Mouse (Mus musculus) cerebellum, adult 11 months (tissue): Measurements from ENCODE around the gene Caprin2.
A peak's percentile ranks its signal among the peaks of the same experiment; 100 is the strongest.
"Not testable (repeated sequence)": the region's sequence is repeated elsewhere in the genome, so short reads cannot be mapped to it uniquely, and the experiment has no call there.

Experiments used
- DNase-seq: peaks from one replicate; pipeline ENCODE4 v3.0.0; 2022

Caprin2 gene

DNA sequence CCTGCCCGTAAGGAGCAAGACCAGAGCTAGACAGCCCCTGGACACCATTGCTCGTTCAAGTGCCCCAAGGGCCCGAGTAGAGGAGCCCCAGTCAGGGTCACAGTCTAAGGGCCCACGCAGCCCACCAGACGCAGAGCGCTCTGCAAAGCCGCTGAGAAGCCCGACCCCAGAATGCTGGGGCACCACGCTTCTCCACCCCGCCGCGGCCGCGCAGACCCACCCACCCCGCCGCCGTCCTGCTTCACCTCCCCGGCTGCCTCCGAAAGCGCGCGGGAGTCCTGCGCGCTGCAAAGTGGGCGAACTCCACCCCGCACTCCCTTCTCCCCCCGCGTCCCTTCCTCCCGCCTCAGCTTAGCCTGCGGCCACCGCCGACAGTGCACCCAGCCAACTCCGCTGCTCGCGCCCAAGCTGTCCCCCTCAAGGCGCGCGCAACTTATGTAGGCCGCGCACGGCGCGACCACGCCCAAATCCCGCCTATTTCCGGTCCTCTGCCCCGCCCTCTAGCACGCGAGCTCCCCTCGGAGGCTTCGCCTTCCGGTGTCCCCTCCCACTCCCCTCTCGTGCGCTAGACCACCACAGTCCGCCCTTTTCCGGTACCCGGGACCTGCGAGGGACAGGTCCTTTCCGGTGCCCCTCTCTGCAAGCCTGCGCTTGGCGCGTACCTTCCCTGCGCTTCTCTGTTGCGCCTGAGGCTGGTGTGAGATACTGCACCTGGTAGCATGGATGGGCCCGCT is at the start of gene Caprin2:
TSS of gene Caprin2 (minus strand) at position 465 of the 734 bp plus-strand sequence.
- peak; percentile 90 for DNase-seq

DNA sequence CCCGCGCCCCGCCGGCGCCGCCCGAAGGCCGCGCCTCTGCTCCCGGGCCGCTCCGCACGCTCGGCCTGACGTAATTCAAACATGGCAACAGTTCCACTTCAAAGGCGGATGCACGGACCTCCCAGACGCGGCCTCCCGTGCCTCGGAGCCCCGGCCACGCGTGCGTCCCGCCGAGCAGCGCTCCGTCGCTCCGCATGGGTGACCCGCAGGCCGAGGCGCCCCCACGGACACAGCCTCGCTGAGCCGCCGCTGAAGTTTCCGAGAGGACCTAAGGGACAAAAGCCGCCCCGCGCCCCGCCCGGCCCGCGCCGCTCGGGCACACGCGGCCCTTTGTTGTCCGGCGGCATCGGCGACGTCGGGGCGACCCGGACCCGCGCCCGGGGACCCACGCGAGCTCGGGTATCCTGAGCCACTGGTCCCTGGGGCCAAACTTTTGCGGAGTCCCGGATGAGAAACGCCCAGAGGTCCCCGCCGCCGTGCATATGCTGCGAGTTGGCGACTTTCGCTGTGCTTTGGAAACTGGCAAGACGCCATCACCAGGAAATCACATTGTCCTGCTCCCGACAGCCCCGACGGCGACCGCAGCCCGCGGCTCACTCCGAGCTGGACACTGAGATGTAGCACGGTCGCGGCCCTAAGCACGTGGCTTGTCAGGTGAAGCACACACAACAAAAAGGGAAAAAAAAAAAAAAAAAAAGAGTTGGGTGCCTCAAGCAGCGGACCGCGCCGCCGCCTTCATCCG is 48.9 kb upstream of the Caprin2 start:
- DNase-seq, result peak; percentile 22

DNA sequence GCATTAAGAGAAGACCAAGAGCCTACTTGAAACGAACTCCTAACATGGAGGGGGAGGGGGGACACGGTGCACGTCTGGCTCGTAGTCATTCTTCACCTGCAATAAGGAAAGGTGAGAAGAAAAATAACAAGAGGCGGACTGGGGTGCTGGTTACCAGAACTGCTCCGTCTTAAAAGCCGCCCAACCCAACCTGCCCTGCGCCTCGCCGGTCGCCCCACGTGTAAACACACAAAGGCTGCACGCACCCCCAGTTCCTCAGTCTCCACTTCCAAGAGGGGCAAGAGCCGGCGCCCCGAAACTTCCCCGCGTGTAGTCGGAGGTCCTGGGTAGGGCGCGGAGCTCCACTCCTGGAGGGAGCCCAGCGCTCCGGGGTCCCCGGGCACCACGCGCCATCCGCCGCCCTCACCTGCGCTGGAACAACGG is 48.3 kb upstream of the Caprin2 start:
- no peak for DNase-seq

DNA sequence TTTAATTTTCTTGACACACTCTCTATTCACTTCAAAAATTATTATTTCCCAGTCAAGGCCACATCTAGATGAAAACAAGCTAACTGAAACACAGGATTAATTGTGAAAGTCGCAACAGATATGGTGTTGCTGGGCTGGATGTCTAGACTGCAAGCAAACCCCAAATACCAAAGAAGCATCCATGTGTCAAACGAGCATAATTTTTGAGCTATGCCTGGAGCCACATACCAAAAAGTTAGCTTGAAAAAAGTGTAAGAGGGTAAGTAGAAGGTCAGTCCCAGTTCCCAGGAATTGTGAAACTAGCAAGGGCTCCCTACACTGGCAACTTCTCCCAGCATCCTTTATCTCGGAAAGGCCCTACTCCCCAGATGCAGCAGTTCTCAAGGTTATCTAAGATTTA is 47.7 kb upstream of the Caprin2 start:
- DNase-seq, result no peak

DNA sequence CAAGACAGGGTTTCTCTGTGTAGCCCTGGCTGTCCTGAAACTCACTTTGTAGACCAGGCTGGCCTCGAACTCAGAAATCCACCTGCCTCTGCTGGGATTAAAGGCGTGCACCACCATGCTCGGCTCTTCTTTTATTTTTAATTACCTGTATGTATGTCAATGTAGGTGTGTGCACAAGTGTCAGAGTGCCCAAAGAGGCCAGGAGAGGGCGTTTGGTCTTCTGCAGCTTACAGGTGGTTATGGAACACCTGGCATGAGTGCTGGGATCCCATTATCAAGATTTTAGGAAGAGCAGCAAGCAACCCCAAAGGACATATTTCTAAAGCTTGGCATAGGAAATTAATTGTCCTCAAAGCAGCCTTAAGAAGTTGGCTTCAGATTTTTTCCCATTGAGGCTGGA is 46.4 kb upstream of the Caprin2 start:
- DNase-seq, result no peak

DNA sequence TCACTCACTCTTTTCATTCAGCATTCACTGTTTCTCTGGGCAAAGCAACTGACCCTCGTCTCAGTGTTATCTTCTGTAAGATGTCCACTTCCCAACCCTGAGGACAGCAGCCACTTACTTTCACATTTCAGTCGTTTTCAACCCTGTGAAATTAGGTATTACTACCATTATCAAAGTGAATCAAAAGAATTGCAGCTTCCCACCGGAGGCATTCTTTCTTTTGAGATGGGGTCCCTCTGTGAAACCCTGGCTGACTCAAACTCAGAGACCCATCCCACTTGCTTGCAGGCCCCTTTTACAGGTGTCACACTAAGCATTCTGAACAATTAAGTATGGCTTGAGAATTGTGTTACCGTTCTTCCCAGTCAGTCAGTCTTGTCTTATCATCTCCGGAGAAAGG is 45.8 kb upstream of the Caprin2 start:
- DNase-seq, result no peak

DNA sequence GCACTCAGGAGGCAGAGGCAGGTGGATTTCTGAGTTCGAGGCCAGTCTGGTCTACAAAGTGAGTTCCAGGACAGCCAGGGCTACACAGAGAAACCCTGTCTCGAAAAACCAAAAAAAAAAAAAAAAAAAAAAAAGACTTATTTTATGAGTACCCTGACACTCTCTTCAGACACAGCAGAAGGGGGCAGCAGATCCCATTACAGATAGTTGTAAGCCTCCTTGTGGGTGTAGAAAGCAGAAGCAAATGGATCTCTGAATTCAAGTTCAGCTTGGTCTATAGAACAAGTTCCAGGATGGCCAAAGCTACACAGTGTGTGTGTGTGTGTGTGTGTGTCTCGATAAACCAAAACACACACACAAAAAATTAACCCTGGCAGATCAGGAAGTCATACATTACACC is 44.3 kb upstream of the Caprin2 start:
- not testable (repeated sequence) for DNase-seq

DNA sequence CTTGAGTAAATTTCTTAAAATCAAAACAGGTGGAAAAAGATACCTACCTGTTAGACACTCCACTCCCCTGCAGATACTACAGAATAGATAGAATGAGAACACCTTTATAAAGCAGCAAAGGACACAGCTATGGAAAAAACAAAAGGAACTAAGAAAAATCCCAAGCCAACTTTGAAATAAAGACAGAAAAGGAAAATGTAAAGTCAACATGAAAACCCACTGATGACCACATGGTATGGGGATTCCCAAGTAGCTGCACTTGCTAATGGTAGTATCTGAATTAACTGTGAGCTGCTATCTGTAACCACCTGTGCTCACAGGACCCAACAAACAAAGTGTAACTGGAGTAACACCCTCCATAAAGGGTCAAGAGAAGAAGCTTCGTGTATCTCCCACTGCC is 41.7 kb upstream of the Caprin2 start:
- DNase-seq, result no peak

DNA sequence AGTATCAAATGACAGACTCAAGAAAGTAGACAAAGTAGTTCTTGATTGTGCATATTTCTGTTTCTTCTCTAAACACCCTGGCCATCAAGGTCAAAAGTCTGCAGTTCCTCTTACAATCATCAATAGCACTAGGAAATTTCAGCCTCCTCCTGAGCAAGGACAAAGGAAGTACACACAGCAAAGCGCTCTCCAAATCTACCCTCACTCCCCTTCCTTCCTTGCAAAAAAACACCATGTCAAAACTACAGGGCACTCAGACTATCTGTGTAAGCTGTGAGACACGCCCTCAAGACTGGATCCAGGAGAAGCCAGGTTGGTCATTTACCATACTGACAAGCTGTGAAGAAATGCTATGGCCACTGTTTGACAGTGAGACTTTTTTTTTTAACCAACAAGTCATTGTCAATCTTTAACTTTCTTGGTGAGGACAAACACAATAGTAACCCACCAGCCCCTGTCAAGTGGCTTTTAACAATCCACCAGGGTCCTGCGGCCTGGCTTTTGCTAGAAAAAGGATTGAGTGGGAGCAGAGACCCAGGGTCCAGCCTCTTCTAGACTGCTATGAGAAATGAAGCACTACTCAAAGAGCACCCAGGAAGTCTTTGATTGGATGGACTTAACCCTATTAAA is 39.0 kb upstream of the Caprin2 start:
- DNase-seq, result no peak

DNA sequence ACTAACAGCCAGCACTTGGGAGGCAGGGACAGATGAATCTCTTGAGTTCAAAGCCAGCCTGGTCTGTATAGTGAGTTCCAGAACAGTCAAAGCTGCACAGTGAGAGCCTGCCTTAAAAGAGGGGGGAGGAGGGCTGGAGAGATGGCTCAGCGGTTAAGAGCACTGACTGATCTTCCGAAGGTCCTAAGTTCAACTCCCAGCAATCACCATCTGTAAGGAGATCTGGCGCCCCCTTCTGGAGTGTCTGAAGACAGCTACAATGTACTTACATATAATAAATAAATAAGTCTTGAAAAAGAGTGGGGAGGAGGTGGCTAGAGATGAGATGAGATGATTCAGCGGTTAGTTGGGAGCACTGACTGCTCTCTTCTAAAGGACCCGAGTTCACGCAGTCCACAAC is 35.2 kb upstream of the Caprin2 start:
- no peak for DNase-seq

DNA sequence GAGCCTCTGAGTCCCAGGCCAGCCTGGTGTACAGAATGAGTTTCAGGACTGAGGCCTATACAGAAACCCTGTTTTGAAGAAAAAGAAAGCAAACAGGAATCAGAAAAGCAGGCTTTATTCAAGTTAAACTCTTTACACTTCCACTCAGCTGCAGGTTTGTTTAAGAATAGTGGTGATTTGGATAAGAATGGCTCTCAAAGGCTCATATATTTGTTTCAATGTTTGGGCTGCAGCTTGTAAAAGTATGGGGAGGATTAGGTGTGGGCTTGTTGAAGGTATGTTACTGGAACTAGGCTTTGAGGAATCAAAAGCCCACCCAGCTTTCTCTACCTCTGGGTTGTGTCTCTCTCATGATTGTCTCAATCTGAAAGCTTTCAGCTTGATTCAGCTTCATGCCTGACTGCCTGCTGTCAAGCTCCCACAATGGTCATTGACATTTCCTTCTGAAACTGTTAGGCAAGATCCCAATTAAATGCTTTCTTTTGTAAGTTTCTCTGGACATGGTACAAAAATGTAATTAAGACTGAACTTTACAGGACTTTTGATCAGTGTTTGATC is 22.9 kb upstream of the Caprin2 start:
- DNase-seq, result no peak

DNA sequence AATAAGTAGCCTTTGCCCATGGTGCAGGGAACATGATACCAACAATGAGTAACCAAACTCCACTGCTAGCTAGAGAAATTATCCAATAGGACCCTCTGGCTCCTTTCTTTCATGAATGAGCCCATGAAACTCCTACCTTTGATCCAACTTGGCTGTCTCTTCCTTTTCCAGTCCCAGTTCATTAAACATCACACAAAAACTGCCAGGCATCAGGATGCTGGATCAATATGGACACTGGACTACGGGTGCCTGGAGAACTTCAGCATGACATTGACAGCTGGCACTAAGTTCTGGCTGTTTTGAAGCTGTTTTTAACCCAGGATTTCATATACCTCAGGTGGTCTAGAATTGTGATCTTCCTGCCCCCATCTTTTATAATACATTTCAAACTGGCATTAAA is 21.6 kb upstream of the Caprin2 start:
- no peak for DNase-seq

DNA sequence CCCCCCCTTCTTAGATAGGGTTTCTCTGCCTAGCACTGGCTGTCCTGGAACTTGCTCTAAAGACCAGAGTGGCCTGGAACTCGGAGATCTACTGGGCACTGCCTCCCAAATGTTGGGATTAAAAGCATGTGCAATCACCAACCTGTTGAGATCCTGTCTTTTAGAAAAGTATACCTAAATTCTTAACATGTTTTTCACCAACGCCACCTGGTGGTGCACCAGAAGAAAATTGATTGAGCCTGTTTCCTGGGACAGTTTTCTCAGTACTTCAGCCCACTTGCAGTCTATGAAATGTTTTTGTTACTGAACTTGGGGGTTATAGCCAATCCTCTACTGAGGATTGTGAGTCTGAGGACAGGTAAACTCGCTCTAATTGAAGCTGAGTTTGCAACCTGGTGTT is 20.8 kb upstream of the Caprin2 start:
- DNase-seq, result no peak

DNA sequence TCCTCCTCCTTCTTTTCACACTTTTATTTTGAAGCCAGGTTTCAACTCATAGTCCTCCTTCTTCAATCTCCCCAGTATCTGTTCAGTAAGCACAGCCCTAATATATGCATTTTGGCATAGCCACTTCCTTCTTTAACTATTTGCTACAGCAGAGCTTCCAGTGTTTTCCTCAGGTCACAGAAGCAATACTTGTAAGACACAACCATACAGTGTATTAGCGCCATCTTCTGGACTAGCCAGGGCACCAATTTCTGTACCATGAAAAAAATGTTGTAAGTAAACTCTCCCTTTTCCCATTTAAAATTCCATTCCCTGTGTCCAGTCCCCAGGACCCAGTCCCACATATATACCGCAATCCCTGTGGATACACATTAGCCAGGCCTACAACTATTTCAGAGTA is 17.9 kb upstream of the Caprin2 start:
- peak; percentile 22 for DNase-seq

DNA sequence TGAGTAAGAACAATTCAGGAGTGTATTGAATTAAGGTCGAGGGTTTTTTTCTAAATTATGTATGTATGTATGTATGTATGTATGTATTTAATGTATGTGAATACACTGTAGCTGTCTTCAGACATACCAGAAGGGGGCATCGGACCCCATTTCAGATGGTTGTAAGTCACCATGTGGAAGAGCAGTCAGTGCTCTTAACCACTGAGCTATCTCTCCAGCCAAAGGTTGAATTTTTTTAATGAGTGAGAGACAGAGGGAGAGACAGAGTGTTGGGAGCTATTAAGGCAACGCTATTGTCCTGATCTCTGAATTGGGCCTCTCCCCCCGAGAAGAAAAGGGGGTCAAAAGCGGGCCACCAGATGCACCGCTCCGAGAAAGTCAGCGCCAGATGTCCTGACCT is 15.9 kb upstream of the Caprin2 start:
- not testable (repeated sequence) for DNase-seq

DNA sequence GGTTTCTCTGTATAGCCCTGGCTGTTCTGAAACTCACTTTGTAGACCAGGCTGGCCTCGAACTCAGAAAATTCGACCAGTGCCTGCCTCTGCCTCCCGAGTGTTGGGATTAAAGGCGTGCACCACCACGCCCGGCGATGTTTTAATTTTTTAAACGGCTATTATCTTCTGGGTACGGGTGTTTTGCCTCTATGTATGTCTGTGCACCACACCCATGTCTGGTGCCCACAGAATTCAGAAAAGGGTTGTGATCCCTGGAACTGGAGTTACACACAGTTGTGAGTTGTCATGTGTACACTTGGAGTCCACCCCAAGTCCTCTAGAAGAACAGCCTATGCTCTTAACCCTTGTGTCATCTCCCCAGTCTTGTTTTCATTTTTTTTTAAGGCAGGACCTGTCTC is 10.9 kb upstream of the Caprin2 start:
- no peak for DNase-seq

DNA sequence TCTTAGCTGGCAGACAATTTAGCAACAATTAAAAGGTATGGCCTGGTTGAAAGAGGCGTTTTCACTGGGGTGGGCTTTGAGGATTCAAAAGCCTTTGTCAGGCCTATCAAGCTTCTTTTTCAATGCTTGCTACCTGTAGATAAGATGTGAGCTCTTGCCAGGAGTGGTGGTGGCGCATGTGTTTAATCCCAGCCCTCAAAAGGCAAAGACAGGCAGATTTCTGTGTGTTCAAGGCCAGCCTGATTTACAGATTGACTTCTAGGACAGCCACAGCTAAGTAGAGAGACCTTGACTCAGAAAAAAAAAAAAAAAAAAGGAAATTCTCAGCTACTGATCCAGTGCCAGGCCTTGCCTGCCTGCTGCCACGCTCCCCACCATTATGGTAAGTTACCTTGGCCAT is 6.7 kb upstream of the Caprin2 start:
- no peak for DNase-seq

DNA sequence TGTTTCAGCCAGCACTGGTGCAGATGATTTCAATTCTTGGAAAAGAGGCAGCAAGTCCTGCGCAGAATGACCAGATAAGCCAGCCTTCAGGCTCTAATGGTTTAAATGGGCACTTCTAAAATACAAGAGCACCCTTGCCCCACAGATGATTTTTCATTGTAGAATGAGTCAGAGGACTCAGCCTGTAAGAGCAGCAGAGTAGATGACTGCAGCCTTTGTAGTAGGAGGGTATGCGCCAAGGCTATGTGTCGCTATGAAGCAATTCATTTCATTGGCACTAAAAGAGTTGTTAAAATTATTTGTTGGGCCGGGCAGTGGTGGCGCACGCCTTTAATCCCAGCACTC is 442 bp upstream of the Caprin2 start:
- no peak for DNase-seq

DNA sequence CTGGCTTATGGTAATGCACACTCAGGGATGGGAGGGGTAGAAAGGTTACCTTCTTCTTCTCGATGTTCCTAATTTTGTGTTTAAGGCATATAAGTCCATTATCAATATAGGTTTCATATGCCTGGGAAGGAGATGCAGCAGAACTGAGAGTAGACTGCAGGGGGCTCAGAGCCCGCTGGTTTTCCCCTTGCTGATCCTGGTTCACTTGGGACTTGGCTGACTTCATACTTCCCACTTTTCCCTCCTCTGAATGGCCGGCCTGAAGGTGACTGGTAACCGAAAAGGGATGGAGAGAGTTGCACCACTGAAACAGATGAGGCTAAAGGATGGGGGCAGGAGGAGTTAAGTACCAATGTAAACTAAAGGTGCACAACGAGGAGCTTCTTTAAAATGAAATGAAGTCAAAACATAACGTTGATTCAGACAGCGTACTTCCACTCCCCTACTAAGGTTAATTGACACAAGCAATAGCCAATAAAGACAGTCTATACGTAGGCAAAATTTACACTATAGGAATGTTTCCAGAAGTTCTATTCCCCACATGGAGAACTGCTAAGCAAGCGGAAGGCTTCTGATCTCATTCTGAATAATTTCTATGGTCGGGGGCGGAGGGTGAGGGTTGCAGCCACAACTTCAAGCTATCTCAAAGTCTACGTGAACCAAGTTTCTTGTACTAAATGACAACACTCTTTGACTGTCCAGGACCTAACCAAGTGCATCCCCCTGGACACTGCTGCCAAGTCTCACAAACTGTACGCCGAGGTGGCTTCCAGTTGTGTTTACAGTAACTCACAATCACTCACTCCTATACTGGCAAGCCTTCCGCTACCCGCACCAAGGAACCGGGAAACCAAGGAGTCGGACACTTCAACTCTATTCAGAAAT is 907 bp downstream of the Caprin2 start:
- DNase-seq, result no peak

DNA sequence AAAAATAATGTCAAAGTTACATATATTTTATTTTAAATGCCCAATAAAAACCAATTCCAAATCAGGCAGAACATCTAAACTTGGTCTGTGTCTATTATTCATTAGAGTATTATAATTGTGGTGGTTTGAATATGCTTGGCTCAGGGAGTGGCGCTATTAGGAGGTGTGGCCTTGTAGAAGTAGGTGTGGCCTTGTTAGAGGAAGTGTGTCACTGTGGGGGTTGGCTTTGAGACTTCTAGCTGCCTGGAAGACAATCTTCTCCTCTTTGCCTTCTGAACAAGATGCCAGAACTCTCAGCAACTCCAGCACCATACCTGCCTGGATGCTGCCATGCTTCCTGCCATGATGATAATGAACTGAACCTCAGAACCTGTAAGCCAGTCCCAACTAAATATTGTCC is 22.1 kb downstream of the Caprin2 start:
- DNase-seq, result no peak

DNA sequence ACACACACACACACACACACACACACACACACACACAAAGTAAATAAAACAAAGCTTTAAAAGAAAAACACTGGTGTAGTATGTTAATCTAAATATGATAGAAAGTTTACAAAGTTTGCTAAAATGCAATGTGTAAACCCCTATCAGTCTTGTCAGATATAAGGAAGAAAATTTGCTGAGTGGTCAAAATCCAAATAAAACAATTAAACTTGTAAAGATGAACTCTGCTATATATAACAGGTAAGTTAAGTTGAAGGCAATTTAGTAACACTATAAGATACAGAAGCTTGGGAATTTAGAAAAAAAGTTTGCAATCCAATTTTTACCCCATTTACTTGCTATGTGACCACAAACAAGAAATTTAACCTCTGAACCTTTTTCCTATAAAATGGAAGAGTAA is 50.4 kb downstream of the Caprin2 start:
- no peak for DNase-seq

DNA sequence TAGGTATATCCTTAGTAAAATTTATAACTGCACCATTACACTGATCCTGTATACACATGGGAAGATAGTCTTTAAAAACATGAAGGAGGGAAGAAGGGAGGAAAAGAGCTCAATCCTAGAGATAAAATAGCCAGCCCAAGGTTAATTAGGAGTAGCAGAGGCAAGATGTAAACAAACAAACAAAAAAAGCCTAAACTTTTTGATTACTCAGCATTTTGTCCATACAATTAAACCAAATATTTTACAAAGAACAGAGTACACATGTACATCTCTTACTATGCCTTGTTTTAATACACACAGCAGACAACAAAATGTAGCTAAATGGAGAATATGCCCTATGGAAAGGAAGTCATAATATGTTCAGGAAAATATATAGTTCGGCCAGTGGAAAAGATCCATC is 54.3 kb downstream of the Caprin2 start:
- DNase-seq, result no peak

DNA sequence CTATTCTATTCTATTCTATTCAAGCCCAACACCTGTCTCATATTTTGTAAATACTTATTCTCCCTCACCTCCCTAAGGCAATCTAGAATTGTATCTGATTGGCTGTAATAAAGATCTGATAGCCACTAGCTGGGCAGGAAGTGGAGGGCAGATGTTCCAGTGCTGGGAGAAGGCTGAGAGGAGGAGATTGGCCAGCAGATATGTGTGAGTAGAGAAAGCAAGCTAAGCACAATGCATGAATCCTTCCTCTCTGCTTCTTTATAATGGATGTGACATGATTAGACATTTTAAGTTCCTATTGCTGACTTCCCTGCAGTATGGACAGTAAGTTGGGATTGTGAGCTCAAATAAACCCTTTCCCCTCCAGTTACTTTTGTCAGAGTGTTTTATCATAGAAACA is 57.6 kb downstream of the Caprin2 start:
- no peak for DNase-seq
